15 mouse cellular contexts compared by ENCODE assay signal in genomic region chr5:91764621-91765020, GRCm38 (mm10).
A peak's percentile ranks its signal among the peaks of the same experiment; 100 is the strongest.
DNase-seq lines count a peak whose midpoint lies in the region; ATAC-seq lines count a peak whose summit lies in the region.
"Had no signal": no experiment of that assay in that cellular context is flagged by ENCODE, and none has a peak within 500 bp of the region (broad histone marks: within the 10 kb centered on the region; RNA-seq: fewer than 3 reads in every experiment).

No protein-coding gene starts in this region.

- WGBS in forebrain, embryonic 14.5 days, result 5% methylated on average over 10 of the region's 10 CpGs
- 21% methylated on average over 10 of the region's 10 CpGs for WGBS in midbrain, embryonic 14.5 days

- no peaks in the 10 kb centered on the region for H3K27me3 ChIP-seq in forebrain, embryonic 14.5 days (replicated peaks; ENCODE audit: control insufficient read depth, insufficient read depth, low read length)
- H3K27me3 ChIP-seq in midbrain, embryonic 14.5 days (ENCODE audit: control insufficient read depth, insufficient read depth, low read length), result no peaks in the 10 kb centered on the region
- H3K27me3 ChIP-seq: CH12.LX; heart, embryonic 12.5 days; lung, embryonic 15.5 days had no signal

- peaks cover 16% of the 10 kb centered on the region; the same call in 1 of the 2 replicates for H3K4me1 ChIP-seq in forebrain, embryonic 14.5 days (ENCODE audit: control insufficient read depth, insufficient read depth, low read length)
- H3K4me1 ChIP-seq in midbrain, embryonic 14.5 days (ENCODE audit: control insufficient read depth, insufficient read depth, low read length), result peaks cover 8% of the 10 kb centered on the region; the same call in 1 of the 2 replicates
- H3K4me1 ChIP-seq: lung, embryonic 15.5 days had no signal

- peak; percentile 30 for DNase-seq in embryo, embryonic 10 days (ENCODE audit: low spot score)
- no peak for DNase-seq in embryo, embryonic 9.5 days (ENCODE audit: extremely low spot score)
- DNase-seq in Muller cell, postnatal 12 days (ENCODE audit: inconsistent ontology term), result peak; percentile 63
- DNase-seq in forebrain, embryonic 14.5 days (ENCODE audit: low spot score), result peak; percentile 88
- DNase-seq in midbrain, embryonic 14.5 days, result peak; percentile 38
- no peak for DNase-seq in lung, postnatal 36 days
- no peak for DNase-seq in lung, postnatal 14 days
- DNase-seq in adrenal gland, postnatal 36 days, result no peak
- DNase-seq: cerebellum, adult 18-20 months; gastrocnemius, postnatal 10 days; right cerebral cortex, postnatal 25 days; thymus, adult 2 months had no signal

- H3K27ac ChIP-seq in forebrain, embryonic 14.5 days (ENCODE audit: low read depth, low read length), result no peak overlapping the region
- H3K27ac ChIP-seq in midbrain, embryonic 14.5 days (replicated peaks; ENCODE audit: low read depth, low read length), result no peak overlapping the region
- H3K27ac ChIP-seq: lung, embryonic 15.5 days had no signal

- ATAC-seq in forebrain, embryonic 14.5 days, result peak; percentile 91
- ATAC-seq in midbrain, embryonic 14.5 days (ENCODE audit: low FRiP score, low TSS enrichment), result no peak

- H3K9me3 ChIP-seq in forebrain, embryonic 14.5 days (replicated peaks; ENCODE audit: control insufficient read depth, low read length), result no peaks in the 10 kb centered on the region
- H3K9me3 ChIP-seq in midbrain, embryonic 14.5 days (ENCODE audit: control insufficient read depth, low read length), result no peaks in the 10 kb centered on the region
- H3K9me3 ChIP-seq: heart, embryonic 12.5 days; lung, embryonic 15.5 days had no signal

- peak overlapping the region; percentile 8; the same call in 1 of the 2 replicates for H3K4me2 ChIP-seq in forebrain, embryonic 14.5 days (ENCODE audit: low read length)
- no peak overlapping the region for H3K4me2 ChIP-seq in midbrain, embryonic 14.5 days (ENCODE audit: low read length)
- H3K4me2 ChIP-seq: heart, embryonic 12.5 days; lung, embryonic 15.5 days had no signal

- H3K9ac ChIP-seq in forebrain, embryonic 14.5 days (ENCODE audit: low read length), result no peak overlapping the region
- H3K9ac ChIP-seq in midbrain, embryonic 14.5 days (replicated peaks; ENCODE audit: low read length), result no peak overlapping the region
- H3K9ac ChIP-seq: heart, embryonic 12.5 days; lung, embryonic 15.5 days had no signal

- H3K36me3 ChIP-seq in forebrain, embryonic 14.5 days (ENCODE audit: control insufficient read depth, insufficient read depth, low read length), result no peaks in the 10 kb centered on the region
- no peaks in the 10 kb centered on the region for H3K36me3 ChIP-seq in midbrain, embryonic 14.5 days (ENCODE audit: control insufficient read depth, insufficient read depth, low read length)
- H3K36me3 ChIP-seq: heart, embryonic 12.5 days; lung, embryonic 15.5 days had no signal

- H3K4me3 ChIP-seq in forebrain, embryonic 14.5 days (ENCODE audit: low read depth, low read length), result no peak overlapping the region
- no peak overlapping the region for H3K4me3 ChIP-seq in midbrain, embryonic 14.5 days (replicated peaks; ENCODE audit: low read depth, low read length)
- H3K4me3 ChIP-seq: heart, embryonic 12.5 days; lung, embryonic 15.5 days had no signal

Comparison
In these comparisons a context has a peak if more than half of its experiments do, and no peak if none do; other contexts are left out.
1. DNase-seq: peak in embryo, embryonic 10 days (single experiment), Muller cell, postnatal 12 days (single experiment), forebrain, embryonic 14.5 days (single experiment) and midbrain, embryonic 14.5 days (single experiment); none in embryo, embryonic 9.5 days (single experiment), lung, postnatal 36 days (single experiment), lung, postnatal 14 days (single experiment) and adrenal gland, postnatal 36 days (0 of 2).